Mouse (Mus musculus) lung, postnatal 0 days (tissue): Measurements from ENCODE around the gene Ina. TPM values are rescaled to one million over a fixed set of nuclear protein-coding genes. Genes with fewer than 3 reads are reported as not detected.

ENCODE experiments used
- ATAC-seq: fragments of 200-750 bp; cut with Nextera tagmentation; 2 replicates; pipeline ENCODE4 v1.8.0; 2017; ENCODE audit warnings: moderate library complexity
- DNase-seq: peaks from one replicate; pipeline ENCODE4 v3.0.0-alpha.2; 2016; ENCODE audit warnings: low spot score
- H3K27ac ChIP-seq: fragments of 300-500 bp; sonication (generic); 2 replicates; pipeline ENCODE4 v1.5.1; 2014; ENCODE audit warnings: antibody characterized with exemption, mild to moderate bottlenecking, low read length, mixed read lengths
- H3K27me3 ChIP-seq: fragments of 300-500 bp; sonication (generic); replicated peaks from 2 replicates; pipeline ENCODE4 v1.6.1; 2014; ENCODE audit warnings: low read length, mixed read lengths; ENCODE audit not compliant: insufficient read depth
- H3K36me3 ChIP-seq: fragments of 300-500 bp; sonication (generic); 2 replicates; pipeline ENCODE4 v1.6.1; 2014; ENCODE audit warnings: low read length, mixed read lengths; ENCODE audit not compliant: insufficient read depth
- H3K4me1 ChIP-seq: fragments of 300-500 bp; sonication (generic); 2 replicates; pipeline ENCODE4 v1.6.1; 2014; ENCODE audit warnings: antibody characterized with exemption, low read depth, low read length, mixed read lengths; ENCODE audit not compliant: insufficient read depth
- H3K4me2 ChIP-seq: fragments of 300-500 bp; sonication (generic); replicated peaks from 2 replicates; pipeline ENCODE4 v1.6.1; 2014; ENCODE audit warnings: low read depth, mild to moderate bottlenecking, low read length, moderate library complexity, mixed read lengths
- H3K4me3 ChIP-seq: fragments of 300-500 bp; sonication (generic); 2 replicates; pipeline ENCODE4 v1.5.1; 2014; ENCODE audit warnings: low read depth, low read length
- H3K9ac ChIP-seq: fragments of 300-500 bp; sonication (generic); replicated peaks from 2 replicates; pipeline ENCODE4 v1.6.1; 2014; ENCODE audit warnings: low read depth, mild to moderate bottlenecking
- H3K9me3 ChIP-seq: fragments of 300-500 bp; sonication (generic); 2 replicates; pipeline ENCODE4 v1.6.1; 2016; ENCODE audit warnings: low read length, mixed read lengths
- CTCF ChIP-seq: IDR thresholded peaks from 2 replicates; pipeline ENCODE4 v1.5.1; 2016; ENCODE audit warnings: antibody characterized with exemption, mild to moderate bottlenecking
- EP300 ChIP-seq: IDR thresholded peaks from 2 replicates; pipeline ENCODE4 v1.6.1; 2016; ENCODE audit warnings: antibody characterized with exemption, mild to moderate bottlenecking, control low read depth
- WGBS: fragments of 180-500 bp; shearing (Covaris S2); extraction: QIAGEN DNeasy Blood & Tissue Kit; methylation state at CpG from one replicate; pipeline ENCODE4 v1.1.7; 2014; 5-methylcytosine and 5-hydroxymethylcytosine counted together
- polyA plus RNA-seq: library from polyadenylated mRNA; unstranded; fragments of >200 nt; fragmentation: Nextera tagmentation; extraction: Ambion mirVana; gene quantifications from 2 replicates; pipeline ENCODE4 v1.2.1, GENCODE M21; 2015

Gene Ina
- polyA plus RNA-seq, 1 experiment from 2014 or later = 0.04 TPM

- H3K4me1 ChIP-seq = no peaks in the 10 kb centered on the region
- DNase-seq (peak; percentile 65), ATAC-seq (no peak)
- H3K4me2 ChIP-seq = no peak overlapping the region
- H3K27ac ChIP-seq = no peak overlapping the region
- no peaks in the 10 kb centered on the region for H3K27me3 ChIP-seq
- H3K9me3 ChIP-seq = no peaks in the 10 kb centered on the region
- no peak overlapping the region for H3K4me3 ChIP-seq
- 0% methylated on average over 4 of the region's 4 CpGs for WGBS
- TF ChIP-seq CTCF = no peak
- TF ChIP-seq EP300 = no peak
- no peaks in the 10 kb centered on the region for H3K36me3 ChIP-seq
- H3K9ac ChIP-seq = no peak overlapping the region
Observed at GRCm38 (mm10) chr19:47006321-47006720, 8.2 kb upstream of the Ina start.

GRCm38 (mm10) chr19:47009420-47009819 is 5.1 kb upstream of the Ina start:
- Histone ChIP-seq H3K27ac (no peak overlapping the region), H3K9ac (no peak overlapping the region), H3K9me3 (no peaks in the 10 kb centered on the region), H3K27me3 (peaks cover 19% of the 10 kb centered on the region), H3K36me3 (no peaks in the 10 kb centered on the region), H3K4me1 (peaks cover 3% of the 10 kb centered on the region), H3K4me2 (no peak overlapping the region), H3K4me3 (no peak overlapping the region)
- ATAC-seq (no peak), DNase-seq (no peak)
- WGBS = 75% methylated on average over 7 of the region's 7 CpGs
- no peak for TF ChIP-seq CTCF
- no peak for TF ChIP-seq EP300

GRCm38 (mm10) chr19:47009943-47010342 is 4.6 kb upstream of the Ina start:
- peaks cover 8% of the 10 kb centered on the region for H3K4me1 ChIP-seq
- H3K36me3 ChIP-seq = no peaks in the 10 kb centered on the region
- H3K27ac ChIP-seq = no peak overlapping the region
- DNase-seq (no peak), ATAC-seq (no peak)
- H3K9ac ChIP-seq = no peak overlapping the region
- WGBS = 73% methylated on average over 5 of the region's 5 CpGs
- peaks cover 24% of the 10 kb centered on the region for H3K27me3 ChIP-seq
- H3K4me2 ChIP-seq = no peak overlapping the region
- no peak overlapping the region for H3K4me3 ChIP-seq
- H3K9me3 ChIP-seq = no peaks in the 10 kb centered on the region
- no peak for TF ChIP-seq CTCF
- no peak for TF ChIP-seq EP300

GRCm38 (mm10) chr19:47012521-47013130 is 1.9 kb upstream of the Ina start:
- TF ChIP-seq EP300 (no peak), CTCF (no peak)
- H3K4me2 ChIP-seq = no peak overlapping the region
- no peaks in the 10 kb centered on the region for H3K36me3 ChIP-seq
- H3K9me3 ChIP-seq = no peaks in the 10 kb centered on the region
- ATAC-seq (no peak), DNase-seq (no peak)
- H3K27ac ChIP-seq = no peak overlapping the region
- 78% methylated on average over 15 of the region's 15 CpGs for WGBS
- H3K27me3 ChIP-seq = peaks cover 43% of the 10 kb centered on the region
- no peak overlapping the region for H3K4me3 ChIP-seq
- H3K4me1 ChIP-seq = peaks cover 8% of the 10 kb centered on the region
- no peak overlapping the region for H3K9ac ChIP-seq

GRCm38 (mm10) chr19:47013340-47014158 is 949 bp upstream of the Ina start:
- Histone ChIP-seq H3K4me2 (no peak overlapping the region), H3K27ac (no peak overlapping the region), H3K36me3 (no peaks in the 10 kb centered on the region), H3K9ac (no peak overlapping the region), H3K27me3 (peaks cover 43% of the 10 kb centered on the region), H3K9me3 (no peaks in the 10 kb centered on the region), H3K4me3 (no peak overlapping the region), H3K4me1 (peaks cover 8% of the 10 kb centered on the region)
- ATAC-seq = no peak
- TF ChIP-seq EP300 (no peak), CTCF (no peak)
- 12% methylated on average over 20 of the region's 20 CpGs for WGBS
- DNase-seq = no peak

GRCm38 (mm10) chr19:47014159-47014446 is 395 bp upstream of the Ina start:
- no peaks in the 10 kb centered on the region for H3K9me3 ChIP-seq
- peak overlapping the region; percentile 25; the same call in 1 of the 2 replicates for H3K4me3 ChIP-seq
- no peak overlapping the region for H3K4me2 ChIP-seq
- H3K9ac ChIP-seq = no peak overlapping the region
- TF ChIP-seq EP300 (no peak), CTCF (no peak)
- DNase-seq (no peak), ATAC-seq (no peak)
- H3K27me3 ChIP-seq = peaks cover 43% of the 10 kb centered on the region
- no peaks in the 10 kb centered on the region for H3K36me3 ChIP-seq
- WGBS = 2% methylated on average over 11 of the region's 11 CpGs
- H3K4me1 ChIP-seq = peaks cover 8% of the 10 kb centered on the region
- no peak overlapping the region for H3K27ac ChIP-seq
